Mouse (Mus musculus): ENCODE measurements around the gene Ell3.
A peak's percentile ranks its signal among the peaks of the same experiment; 100 is the strongest.
"Not testable (repeated sequence)": the region's sequence is repeated elsewhere in the genome, so short reads cannot be mapped to it uniquely, and the experiment has no call there.

Gene Ell3

DNA sequence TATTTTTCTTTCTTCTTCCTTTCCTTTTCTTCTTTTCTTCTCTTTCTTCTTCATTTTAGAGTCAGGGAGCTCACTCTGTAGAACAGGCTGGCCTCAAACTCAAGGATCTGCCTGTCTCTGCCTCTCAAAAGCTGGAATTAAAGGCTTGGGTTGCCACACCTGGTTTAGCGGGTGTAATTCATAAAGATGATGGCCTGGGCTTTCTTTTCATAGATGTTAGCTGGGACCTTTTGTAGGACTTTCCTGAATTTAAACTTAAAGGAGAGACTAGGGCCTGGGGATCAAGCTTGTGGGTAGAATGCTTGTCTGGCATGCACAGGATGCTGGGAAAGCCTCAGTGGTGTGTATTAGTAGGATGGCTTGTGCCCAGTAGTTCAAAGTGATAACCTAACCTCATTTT is at the start of gene Ell3:
Gene Ell3, minus strand, starts transcription at position 101 of the 400 bp plus-strand sequence.
- DNase-seq (ENCODE audit: low spot score in 2 of 2) = no peak

GRCm38 (mm10) chr2:121484403-121484802 is 40.3 kb upstream of the Ell3 start:
- DNase-seq (ENCODE audit: low spot score in 2 of 2) = not testable (repeated sequence)

DNA sequence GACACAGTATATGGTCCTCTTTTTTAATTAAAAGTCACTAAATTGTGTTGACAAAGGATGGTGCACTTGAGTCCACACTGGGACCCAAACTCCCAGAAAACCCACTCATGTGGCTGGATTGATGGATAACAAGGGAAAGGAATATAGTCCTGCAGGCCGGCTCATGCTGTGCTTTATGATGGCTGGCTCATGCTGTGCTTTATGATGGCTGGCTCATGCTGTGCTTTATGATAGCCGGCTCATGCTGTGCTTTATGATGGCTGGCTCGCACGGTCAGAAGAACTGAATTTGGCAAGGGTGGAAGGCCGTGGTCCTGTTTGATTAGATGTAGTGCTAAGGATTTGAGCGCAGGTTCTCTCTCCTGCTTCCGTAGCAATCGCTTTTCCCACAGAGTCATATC is 39.5 kb upstream of the Ell3 start:
- no peak for DNase-seq (ENCODE audit: low spot score in 2 of 2)

- not testable (repeated sequence) for DNase-seq (ENCODE audit: low spot score in 2 of 2)
Measured at GRCm38 (mm10) chr2:121480916-121481315, 36.8 kb upstream of the Ell3 start.

DNA sequence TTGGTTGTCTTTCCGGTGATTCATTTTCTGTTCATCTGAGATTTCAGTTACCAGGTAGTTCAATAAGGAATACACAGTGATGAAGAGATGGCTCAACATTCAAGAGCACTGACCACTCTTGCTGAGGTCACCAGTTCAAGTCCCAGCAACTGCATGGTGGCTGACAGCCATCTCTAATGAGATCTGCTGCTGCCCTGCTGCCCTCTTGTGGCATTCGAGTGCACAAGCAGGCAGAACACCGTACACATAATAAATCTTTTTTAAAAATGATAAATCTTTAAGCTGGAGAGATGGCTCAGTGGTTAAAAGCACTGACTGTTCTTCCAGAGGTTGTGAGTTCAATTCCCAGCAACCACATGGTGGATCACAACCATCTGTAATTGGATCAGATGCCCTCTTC is 36.4 kb upstream of the Ell3 start:
- DNase-seq (ENCODE audit: low spot score in 2 of 2) = no peak

DNA sequence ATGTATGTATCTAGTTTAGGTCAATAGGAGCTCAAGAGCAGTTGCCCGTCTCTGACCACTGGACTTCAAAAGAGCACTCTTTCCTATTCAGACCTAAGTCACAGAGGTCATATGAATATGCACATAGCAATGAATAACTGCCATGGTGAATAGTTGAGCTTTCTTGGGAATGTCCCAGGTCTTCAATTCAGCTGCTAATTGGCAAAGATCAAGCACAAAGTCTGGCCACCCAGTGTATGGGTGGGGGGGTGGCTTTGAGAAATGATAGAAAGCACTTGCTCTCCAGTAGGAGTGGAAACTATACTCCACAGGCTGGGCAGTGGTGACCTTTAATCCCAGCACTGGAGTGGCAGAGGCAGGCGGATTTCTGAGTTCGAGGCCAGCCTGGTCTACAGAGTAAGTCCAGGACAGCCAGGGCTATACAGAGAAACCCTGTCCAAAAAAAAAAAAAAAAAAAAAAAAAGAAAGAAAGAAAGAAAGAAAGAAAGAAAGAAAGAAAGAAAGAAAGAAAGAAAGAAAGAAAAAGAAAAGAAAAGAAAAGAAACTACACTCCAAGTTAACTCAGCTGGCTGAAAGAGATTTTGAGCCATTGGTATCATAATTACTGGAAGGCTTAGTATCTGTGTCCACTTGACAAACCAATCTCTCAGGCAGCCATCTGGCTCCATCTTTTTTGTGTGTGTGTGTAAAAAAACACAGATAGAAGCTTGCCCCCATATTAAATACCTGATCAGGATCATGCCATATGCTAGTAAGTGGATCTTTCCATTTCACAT is 33.6 kb upstream of the Ell3 start:
- no peak for DNase-seq (ENCODE audit: low spot score in 2 of 2)

- not testable (repeated sequence) for DNase-seq (ENCODE audit: low spot score in 2 of 2)
Measured at GRCm38 (mm10) chr2:121475306-121475705, 31.2 kb upstream of the Ell3 start.

- DNase-seq (ENCODE audit: low spot score in 2 of 2) = no peak
Measured at GRCm38 (mm10) chr2:121474180-121474535, 30.1 kb upstream of the Ell3 start.

DNA sequence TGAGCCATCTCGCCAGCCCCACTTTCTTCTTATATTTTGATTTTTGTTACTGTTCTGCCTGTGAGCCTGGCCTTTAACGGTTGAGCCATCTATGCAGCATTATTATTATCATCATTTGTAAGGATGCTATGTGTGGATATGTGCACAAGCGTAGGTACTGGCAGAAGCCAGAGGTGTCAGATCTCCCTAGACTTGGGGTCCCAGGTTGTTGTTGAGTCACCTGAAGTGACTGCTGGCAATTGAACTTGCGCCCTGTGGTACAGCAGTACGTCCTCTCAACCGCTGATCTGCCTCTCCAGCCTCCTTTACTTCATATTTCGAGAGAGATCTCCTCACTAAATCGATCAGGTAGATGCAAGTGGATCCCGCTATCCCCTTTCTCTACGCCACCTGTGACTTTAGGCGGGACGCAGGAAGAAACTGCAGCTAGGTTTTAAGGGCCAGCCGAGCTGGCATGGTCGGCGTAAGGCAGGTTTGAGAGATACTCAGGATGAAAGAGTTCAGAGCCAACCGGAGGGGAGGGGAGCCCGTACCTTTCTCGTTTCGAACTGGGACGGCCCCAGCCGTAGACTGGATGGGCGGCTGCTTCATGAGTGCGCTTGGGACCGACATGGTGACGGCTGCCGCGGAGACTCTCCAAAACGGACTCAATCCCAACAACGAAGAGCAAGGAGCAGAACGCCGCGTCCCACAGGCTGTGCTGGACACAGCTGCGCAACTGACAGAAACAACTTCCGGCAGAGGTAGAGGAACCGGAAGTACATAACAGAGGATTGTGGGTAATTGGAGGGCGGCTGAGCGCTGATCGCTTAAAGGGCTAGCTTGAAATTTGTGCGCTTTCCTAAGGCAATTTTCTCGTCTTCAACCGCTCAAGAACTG is 29.5 kb upstream of the Ell3 start, which contains the start of gene Mfap1b:
Gene Mfap1b, minus strand, starts transcription at position 767 of the 879 bp plus-strand sequence.
- peak; percentile 85 for DNase-seq (ENCODE audit: low spot score in 2 of 2)

DNA sequence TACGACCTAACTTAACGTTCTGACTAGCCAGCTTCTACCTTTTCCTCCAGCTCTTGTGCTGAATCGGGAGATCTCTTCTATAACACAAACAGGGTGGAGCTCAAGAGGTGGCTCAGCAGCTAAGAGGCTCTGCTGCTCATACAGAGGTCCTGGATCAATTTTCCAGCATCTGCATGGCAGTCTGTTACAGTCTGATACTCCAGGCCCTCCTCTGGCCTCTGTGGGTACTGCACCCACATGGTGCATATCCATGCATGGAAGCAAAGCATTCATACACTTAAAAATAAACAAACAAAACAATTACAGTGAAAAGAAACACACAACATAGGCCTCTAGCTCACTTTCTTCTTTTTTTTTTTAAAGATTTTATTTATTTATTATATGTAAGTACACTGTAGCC is 28.7 kb upstream of the Ell3 start:
- not testable (repeated sequence) for DNase-seq (ENCODE audit: low spot score in 2 of 2)

DNA sequence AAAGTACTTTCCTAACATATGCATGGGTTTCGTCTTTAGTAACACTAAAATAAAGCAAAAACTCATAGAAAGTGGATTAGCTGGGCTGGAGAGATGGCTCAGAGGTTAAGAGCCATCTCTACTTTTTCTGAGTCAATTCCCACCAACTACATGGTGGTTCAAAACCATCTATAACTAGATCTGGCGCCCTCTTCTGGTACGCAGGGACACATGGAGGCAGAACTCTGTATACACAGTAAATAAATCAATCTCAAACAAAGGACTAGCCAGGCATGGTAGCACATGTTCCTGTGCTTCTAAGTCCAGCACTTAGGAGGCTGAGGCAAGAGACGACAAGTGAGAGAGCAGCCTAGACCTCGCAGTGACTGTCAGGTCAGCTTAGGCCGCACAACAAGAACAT is 24.9 kb upstream of the Ell3 start:
- not testable (repeated sequence) for DNase-seq (ENCODE audit: low spot score in 2 of 2)

GRCm38 (mm10) chr2:121460071-121460470 is 16.0 kb upstream of the Ell3 start:
- DNase-seq (ENCODE audit: low spot score in 2 of 2) = no peak

DNA sequence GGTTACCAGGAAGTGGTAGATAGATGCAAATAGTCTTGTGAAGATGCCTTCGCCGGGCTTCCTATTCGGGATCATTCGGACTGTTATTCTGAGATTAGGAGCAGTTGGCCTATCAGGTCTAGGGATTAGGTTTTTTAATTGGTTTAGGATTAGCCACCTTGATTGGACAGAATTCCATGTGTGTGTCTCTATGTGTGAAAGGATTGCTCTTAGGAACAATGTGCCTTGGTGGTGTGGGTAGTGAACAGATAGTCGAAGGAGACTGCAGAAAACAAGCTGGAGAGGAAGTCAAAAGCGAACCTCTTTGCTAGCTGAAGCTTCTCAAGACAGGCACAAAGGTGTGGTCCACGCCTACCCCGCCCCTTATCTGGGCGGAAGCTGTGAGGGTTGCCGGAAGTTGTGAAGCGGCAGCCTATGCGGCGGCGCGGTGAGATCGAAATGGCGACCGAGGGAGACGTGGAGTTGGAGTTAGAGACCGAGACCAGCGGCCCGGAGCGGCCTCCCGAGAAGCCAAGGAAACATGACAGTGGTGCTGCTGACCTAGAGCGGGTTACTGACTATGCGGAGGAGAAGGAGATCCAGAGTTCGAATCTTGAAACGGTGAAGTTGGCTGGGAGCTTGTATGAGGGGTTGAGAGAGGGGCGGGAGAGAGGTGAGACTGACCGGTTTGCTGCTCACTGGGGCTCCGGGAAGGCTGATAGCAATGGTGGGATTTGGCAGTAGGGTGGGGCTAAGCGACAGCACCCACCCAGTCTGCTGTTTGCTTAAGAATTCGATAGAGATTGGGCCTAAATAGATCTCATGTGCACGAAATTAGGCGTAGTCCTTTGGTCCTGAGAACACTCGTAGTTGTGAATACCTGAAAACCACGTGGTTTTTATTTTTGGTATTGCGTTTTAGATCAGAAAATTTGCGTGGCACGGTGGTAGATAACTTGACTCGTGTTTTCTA is 12.9 kb upstream of the Ell3 start, which contains the start of gene Serinc4:
Gene Serinc4, minus strand, starts transcription at position 90 of the 951 bp plus-strand sequence.
- peak; percentile 86 for DNase-seq (ENCODE audit: low spot score in 2 of 2)

DNA sequence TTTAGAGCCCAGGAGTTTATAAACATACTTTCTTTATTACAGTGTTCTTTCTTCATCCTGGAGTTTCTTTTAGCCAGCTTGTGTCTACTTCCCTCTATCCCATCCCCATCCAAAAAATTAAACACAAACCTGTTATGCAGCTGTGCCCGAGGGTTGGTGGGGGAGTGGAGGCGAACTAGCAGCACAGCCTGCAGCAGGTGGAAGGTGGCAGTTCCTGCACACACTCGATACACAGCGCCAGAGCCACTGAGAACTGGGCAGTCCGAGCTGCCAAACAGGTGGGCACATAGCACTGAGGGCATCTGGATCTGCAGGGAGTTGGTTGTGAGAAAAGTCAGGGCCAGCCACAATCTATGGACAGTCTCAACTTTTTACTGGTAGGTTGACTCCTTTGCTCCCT is 11.5 kb upstream of the Ell3 start:
- DNase-seq (ENCODE audit: low spot score in 2 of 2) = no peak

DNA sequence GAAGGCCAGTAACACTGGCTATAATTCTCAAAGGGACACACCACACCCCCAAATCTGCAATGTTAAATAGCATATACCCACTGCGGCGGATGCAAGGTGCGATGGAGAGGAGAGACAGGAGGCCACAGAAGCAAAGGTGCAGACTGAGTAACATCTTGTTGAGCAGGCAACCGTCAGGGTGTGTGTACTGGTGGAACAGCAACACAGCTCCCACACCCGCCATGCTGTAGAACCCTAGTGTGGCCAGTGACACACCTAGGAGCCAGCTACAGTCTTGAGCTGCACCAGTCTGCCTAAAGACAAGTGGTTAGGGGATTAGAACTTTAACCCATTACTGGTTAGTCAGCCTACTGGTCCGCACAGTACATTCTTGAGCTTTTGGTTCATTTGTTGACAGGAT is 9.8 kb upstream of the Ell3 start:
- DNase-seq (ENCODE audit: low spot score in 2 of 2) = no peak

DNA sequence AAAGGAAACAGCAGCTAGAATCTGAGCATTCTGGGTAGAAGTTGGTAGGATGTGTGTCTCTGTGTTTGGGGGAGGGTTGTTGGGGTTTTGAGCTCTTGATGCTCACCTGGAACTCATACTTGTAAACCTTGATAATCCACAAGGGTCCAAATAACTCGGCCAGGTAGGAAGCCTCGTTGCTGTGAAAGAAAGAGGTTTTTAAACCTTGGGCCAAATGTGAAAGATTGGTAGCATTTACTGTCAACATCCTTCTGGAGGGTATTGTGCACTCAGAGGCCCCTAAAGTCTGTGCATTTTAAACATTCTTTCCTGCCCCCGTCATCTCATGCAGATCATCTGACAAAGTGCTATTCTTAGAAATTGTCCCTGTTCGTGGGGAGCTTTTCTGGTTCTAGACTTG is 8.9 kb upstream of the Ell3 start, which contains the start of gene Hypk:
Gene Hypk, plus strand, starts transcription at position 301 of the 400 bp plus-strand sequence.
- no peak for DNase-seq (ENCODE audit: low spot score in 2 of 2)

DNA sequence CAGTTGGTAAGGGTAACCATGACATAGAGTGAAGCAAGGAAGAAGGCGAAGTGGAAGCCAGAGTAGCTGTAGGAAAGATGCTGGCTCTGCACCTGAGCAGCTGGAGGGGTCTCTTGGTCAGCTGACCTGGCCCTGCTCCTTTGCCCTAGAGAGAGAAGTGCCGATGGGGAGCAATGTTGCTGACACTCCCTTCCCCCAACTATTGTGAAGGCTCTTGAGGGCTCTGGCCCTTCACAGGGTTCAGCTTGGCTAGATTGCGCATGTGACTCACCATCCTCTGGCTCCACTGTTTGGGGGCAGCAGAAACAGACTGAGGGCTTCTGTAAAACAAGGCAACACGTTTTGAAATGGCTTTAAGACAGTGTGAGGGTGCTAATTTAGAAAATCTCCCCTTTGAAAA is 8.3 kb upstream of the Ell3 start:
- no peak for DNase-seq (ENCODE audit: low spot score in 2 of 2)

- no peak for DNase-seq (ENCODE audit: low spot score in 2 of 2)
Measured at GRCm38 (mm10) chr2:121450093-121450492, 6.0 kb upstream of the Ell3 start.

GRCm38 (mm10) chr2:121449545-121450011 is 5.5 kb upstream of the Ell3 start:
- no peak for DNase-seq (ENCODE audit: low spot score in 2 of 2)

GRCm38 (mm10) chr2:121448739-121449535 is 4.9 kb upstream of the Ell3 start, which contains the start of gene Serf2:
TSS of gene Serf2 (plus strand) at chr2:121449195.
- DNase-seq (ENCODE audit: low spot score in 2 of 2) = peak; percentile 97 to 98

Data from right cerebral cortex, adult 2 months (tissue).